Mouse (Mus musculus) lung, postnatal 0 days (tissue): Measurements from ENCODE around the gene Ncmap. TPM values are rescaled to one million over a fixed set of nuclear protein-coding genes. Genes with fewer than 3 reads are reported as not detected.

ENCODE experiments used
- ATAC-seq: fragments of 200-750 bp; cut with Nextera tagmentation; 2 replicates; pipeline ENCODE4 v1.8.0; 2017; ENCODE audit warnings: moderate library complexity
- DNase-seq: peaks from one replicate; pipeline ENCODE4 v3.0.0-alpha.2; 2016; ENCODE audit warnings: low spot score
- H3K27ac ChIP-seq: fragments of 300-500 bp; sonication (generic); 2 replicates; pipeline ENCODE4 v1.5.1; 2014; ENCODE audit warnings: antibody characterized with exemption, mild to moderate bottlenecking, low read length, mixed read lengths
- H3K27me3 ChIP-seq: fragments of 300-500 bp; sonication (generic); replicated peaks from 2 replicates; pipeline ENCODE4 v1.6.1; 2014; ENCODE audit warnings: low read length, mixed read lengths; ENCODE audit not compliant: insufficient read depth
- H3K36me3 ChIP-seq: fragments of 300-500 bp; sonication (generic); 2 replicates; pipeline ENCODE4 v1.6.1; 2014; ENCODE audit warnings: low read length, mixed read lengths; ENCODE audit not compliant: insufficient read depth
- H3K4me1 ChIP-seq: fragments of 300-500 bp; sonication (generic); 2 replicates; pipeline ENCODE4 v1.6.1; 2014; ENCODE audit warnings: antibody characterized with exemption, low read depth, low read length, mixed read lengths; ENCODE audit not compliant: insufficient read depth
- H3K4me2 ChIP-seq: fragments of 300-500 bp; sonication (generic); replicated peaks from 2 replicates; pipeline ENCODE4 v1.6.1; 2014; ENCODE audit warnings: low read depth, mild to moderate bottlenecking, low read length, moderate library complexity, mixed read lengths
- H3K4me3 ChIP-seq: fragments of 300-500 bp; sonication (generic); 2 replicates; pipeline ENCODE4 v1.5.1; 2014; ENCODE audit warnings: low read depth, low read length
- H3K9ac ChIP-seq: fragments of 300-500 bp; sonication (generic); replicated peaks from 2 replicates; pipeline ENCODE4 v1.6.1; 2014; ENCODE audit warnings: low read depth, mild to moderate bottlenecking
- H3K9me3 ChIP-seq: fragments of 300-500 bp; sonication (generic); 2 replicates; pipeline ENCODE4 v1.6.1; 2016; ENCODE audit warnings: low read length, mixed read lengths
- CTCF ChIP-seq: IDR thresholded peaks from 2 replicates; pipeline ENCODE4 v1.5.1; 2016; ENCODE audit warnings: antibody characterized with exemption, mild to moderate bottlenecking
- EP300 ChIP-seq: IDR thresholded peaks from 2 replicates; pipeline ENCODE4 v1.6.1; 2016; ENCODE audit warnings: antibody characterized with exemption, mild to moderate bottlenecking, control low read depth
- WGBS: fragments of 180-500 bp; shearing (Covaris S2); extraction: QIAGEN DNeasy Blood & Tissue Kit; methylation state at CpG from one replicate; pipeline ENCODE4 v1.1.7; 2014; 5-methylcytosine and 5-hydroxymethylcytosine counted together
- polyA plus RNA-seq: library from polyadenylated mRNA; unstranded; fragments of >200 nt; fragmentation: Nextera tagmentation; extraction: Ambion mirVana; gene quantifications from 2 replicates; pipeline ENCODE4 v1.2.1, GENCODE M21; 2015

The Ncmap gene
- polyA plus RNA-seq, 1 experiment from 2014 or later = 1.5 TPM

DNA sequence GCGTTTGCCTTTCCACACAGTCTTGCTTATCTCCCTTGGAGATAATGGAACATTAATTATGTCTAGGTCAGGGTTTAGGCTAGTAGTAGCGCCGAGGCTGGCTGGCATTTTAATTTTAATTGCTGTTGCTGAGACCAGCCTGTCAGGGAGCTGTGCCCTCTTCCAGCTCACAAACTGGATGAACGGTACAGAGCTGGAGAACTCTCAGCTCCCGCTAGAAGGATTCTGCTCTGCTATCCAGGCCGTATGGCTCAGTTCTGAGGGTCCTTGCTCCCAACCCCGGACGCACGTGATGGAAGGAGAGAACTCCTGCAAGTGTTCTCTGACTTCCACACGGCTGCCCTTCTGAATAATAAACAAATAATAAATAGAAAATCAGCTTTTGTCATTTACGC, 36.4 kb upstream of the Ncmap start:
- DNase-seq (peak; percentile 12), ATAC-seq (no peak)
- H3K36me3 ChIP-seq = no peaks in the 10 kb centered on the region
- 0 out of 2 replicates have a peak overlapping the region, but pooled peaks have one; percentile 32 for H3K9ac ChIP-seq
- H3K27ac ChIP-seq = peak overlapping the region; percentile 62; the same call in 1 of the 2 replicates
- no peaks in the 10 kb centered on the region for H3K9me3 ChIP-seq
- H3K4me3 ChIP-seq = peak overlapping the region; percentile 70
- peaks cover 9% of the 10 kb centered on the region; the same call in 1 of the 2 replicates for H3K4me1 ChIP-seq
- TF ChIP-seq EP300 = no peak
- no peak for TF ChIP-seq CTCF
- peak overlapping the region; percentile 88 for H3K4me2 ChIP-seq
- no peaks in the 10 kb centered on the region for H3K27me3 ChIP-seq
- 23% methylated on average over 11 of the region's 11 CpGs for WGBS

DNA sequence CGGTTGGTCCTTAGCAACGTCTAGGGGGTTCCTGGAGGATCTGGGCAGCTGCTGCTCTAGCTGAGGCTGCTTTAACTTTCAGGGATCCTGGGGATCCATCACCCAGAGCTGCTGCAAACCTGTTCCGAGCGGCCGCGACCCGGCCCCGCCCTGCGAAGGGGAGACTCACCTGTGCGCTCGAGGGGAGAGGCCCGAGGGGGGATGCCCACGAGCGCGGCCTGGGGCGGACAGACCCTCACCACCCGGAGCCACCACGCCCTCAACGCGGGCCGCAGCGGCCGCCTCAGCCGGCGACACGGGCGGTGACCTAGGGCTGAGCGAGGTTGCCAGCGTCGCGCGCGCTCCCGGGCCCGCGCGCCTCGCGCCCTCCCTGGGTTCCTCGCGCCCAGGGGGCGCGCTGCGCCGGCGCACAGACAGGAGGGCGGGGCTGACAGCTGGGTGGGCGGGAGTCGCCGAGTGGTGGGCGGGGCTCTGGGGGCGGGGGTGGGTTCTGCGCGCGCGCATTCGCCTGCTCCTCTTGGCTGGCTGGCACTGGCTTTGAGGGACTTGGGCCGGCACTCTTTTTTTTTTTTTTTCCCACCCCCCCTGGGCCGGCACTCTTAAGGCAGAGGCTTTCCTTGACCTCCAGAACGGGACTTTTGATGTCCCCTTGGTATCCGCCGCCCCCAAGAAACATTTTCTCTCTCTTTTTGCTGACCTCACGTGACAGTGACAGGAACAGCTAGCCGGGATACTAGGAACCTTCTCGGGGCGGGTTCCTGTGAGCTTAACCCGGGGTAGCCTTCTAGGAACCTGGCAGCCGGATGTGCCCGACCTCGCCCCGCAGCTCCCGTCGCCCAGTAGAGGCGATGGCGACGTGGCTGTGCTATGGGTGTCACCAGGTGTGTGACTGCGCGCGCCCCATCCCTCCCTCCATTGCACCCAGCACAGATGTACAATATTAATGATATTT, 35.7 kb upstream of the Ncmap start, which contains the start of gene Rcan3:
TSS of gene Rcan3 (minus strand) at position 411 of the 952 bp plus-strand sequence.
- peak within 1 kb of the TSS; percentile 62 for H3K27ac ChIP-seq
- TF ChIP-seq CTCF (peak; percentile 32), EP300 (no peak; the same call in 1 of the 2 replicates)
- peak within 1 kb of the TSS; percentile 58 for H3K9ac ChIP-seq
- DNase-seq = peak; percentile 85
- ATAC-seq = peak; percentile 89
- no peaks in the 10 kb centered on the region for H3K9me3 ChIP-seq
- no peaks in the 10 kb centered on the region for H3K27me3 ChIP-seq
- H3K36me3 ChIP-seq = no peaks in the 10 kb centered on the region
- peak within 1 kb of the TSS; percentile 88 for H3K4me2 ChIP-seq
- peaks cover 9% of the 10 kb centered on the region; the same call in 1 of the 2 replicates for H3K4me1 ChIP-seq
- H3K4me3 ChIP-seq = peak within 1 kb of the TSS; percentile 70
- 2% methylated on average over 42 of the region's 79 CpGs for WGBS

- peak overlapping the region; percentile 58; the same call in 1 of the 2 replicates for H3K9ac ChIP-seq
- H3K4me2 ChIP-seq = peak overlapping the region; percentile 88
- peak overlapping the region; percentile 70 for H3K4me3 ChIP-seq
- DNase-seq (peak; percentile 27), ATAC-seq (no peak)
- H3K36me3 ChIP-seq = no peaks in the 10 kb centered on the region
- H3K4me1 ChIP-seq = peaks cover 9% of the 10 kb centered on the region; the same call in 1 of the 2 replicates
- TF ChIP-seq CTCF (no peak), EP300 (no peak)
- no peaks in the 10 kb centered on the region for H3K27me3 ChIP-seq
- H3K9me3 ChIP-seq = no peaks in the 10 kb centered on the region
- peak overlapping the region; percentile 26; the same call in 1 of the 2 replicates for H3K27ac ChIP-seq
- 11% methylated on average over 10 of the region's 10 CpGs for WGBS
These were observed 35.0 kb upstream of the Ncmap start for GRCm38 (mm10) chr4:135433086-135433442.

DNA sequence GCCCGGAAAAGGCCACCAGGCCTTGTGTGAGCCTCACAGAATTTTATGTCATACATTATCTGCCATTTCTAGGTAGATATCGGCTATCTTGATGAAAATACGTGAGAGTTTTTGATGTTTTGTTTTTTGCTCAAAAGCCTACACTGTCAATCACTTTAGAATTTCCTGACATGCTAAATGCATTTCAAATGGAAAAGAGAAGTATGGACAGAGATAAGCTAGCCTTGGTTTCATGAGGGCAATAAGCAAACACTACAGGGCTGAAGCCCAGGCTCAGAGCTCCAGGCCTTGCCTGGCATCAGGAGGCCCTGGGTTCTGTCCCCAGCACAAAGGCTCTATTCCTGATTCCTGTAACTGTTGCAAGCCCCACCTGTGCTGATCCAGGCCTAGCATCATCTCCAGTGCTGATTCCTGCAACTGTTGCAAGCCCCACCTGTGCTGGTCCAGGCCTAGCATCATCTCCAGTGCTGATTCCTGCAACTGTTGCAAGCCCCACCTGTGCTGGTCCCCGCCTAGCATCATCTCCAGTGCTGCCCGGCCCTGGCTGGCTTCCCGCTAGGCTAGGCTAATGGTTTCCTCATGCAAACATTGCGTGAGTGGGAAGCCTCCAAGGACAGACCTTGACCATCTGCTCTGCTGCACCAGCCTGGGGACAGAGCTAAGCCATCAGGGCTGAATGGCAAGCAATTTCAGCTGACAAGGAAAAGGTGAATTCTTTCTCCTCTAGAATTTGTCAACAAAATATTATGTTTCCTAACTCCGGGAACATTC, 32.1 kb upstream of the Ncmap start:
- H3K4me2 ChIP-seq = no peak overlapping the region
- DNase-seq (no peak), ATAC-seq (no peak)
- no peak overlapping the region for H3K9ac ChIP-seq
- 77% methylated on average over 8 of the region's 8 CpGs for WGBS
- H3K4me3 ChIP-seq = no peak overlapping the region
- no peak overlapping the region for H3K27ac ChIP-seq
- H3K9me3 ChIP-seq = no peaks in the 10 kb centered on the region
- no peaks in the 10 kb centered on the region for H3K36me3 ChIP-seq
- no peaks in the 10 kb centered on the region for H3K27me3 ChIP-seq
- peaks cover 9% of the 10 kb centered on the region; the same call in 1 of the 2 replicates for H3K4me1 ChIP-seq
- TF ChIP-seq CTCF (no peak), EP300 (no peak)

GRCm38 (mm10) chr4:135429383-135429782, 31.4 kb upstream of the Ncmap start:
- WGBS = 79% methylated on average over 4 of the region's 4 CpGs
- Histone ChIP-seq H3K9me3 (no peaks in the 10 kb centered on the region), H3K4me2 (no peak overlapping the region), H3K4me3 (no peak overlapping the region), H3K27ac (no peak overlapping the region), H3K9ac (no peak overlapping the region), H3K27me3 (no peaks in the 10 kb centered on the region), H3K4me1 (peaks cover 7% of the 10 kb centered on the region; the same call in 1 of the 2 replicates), H3K36me3 (no peaks in the 10 kb centered on the region)
- DNase-seq (no peak), ATAC-seq (no peak)
- TF ChIP-seq EP300 (no peak), CTCF (no peak)

DNA sequence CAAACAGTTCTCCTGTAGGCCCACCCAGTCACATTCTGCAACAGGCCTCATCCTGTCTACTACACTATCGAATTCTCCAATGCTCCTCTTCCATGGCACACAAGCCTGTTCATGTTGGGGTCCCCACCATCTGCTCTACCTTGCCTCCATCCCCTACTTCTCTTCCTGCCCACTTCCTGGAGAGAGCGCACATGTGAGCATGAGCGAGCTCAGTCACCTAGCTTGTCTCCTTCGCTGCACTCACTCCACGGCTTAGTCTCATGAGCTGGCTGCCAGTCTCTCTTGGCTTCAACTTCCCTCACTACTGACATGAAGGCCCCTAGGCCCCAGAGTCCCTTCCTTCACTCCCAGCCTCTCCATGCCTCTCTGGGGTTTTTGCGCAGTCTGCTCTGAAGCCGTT, 28.6 kb upstream of the Ncmap start:
- no peak overlapping the region for H3K27ac ChIP-seq
- no peaks in the 10 kb centered on the region for H3K27me3 ChIP-seq
- ATAC-seq = no peak
- H3K9ac ChIP-seq = no peak overlapping the region
- no peak overlapping the region for H3K4me3 ChIP-seq
- H3K4me2 ChIP-seq = no peak overlapping the region
- H3K9me3 ChIP-seq = no peaks in the 10 kb centered on the region
- H3K36me3 ChIP-seq = no peaks in the 10 kb centered on the region
- no peaks in the 10 kb centered on the region for H3K4me1 ChIP-seq
- no peak for DNase-seq
- 92% methylated on average over 7 of the region's 7 CpGs for WGBS
- TF ChIP-seq CTCF = no peak
- TF ChIP-seq EP300 = no peak
